Comparison of ENCODE assay signal across 12 mouse cellular contexts in the genomic region with DNA sequence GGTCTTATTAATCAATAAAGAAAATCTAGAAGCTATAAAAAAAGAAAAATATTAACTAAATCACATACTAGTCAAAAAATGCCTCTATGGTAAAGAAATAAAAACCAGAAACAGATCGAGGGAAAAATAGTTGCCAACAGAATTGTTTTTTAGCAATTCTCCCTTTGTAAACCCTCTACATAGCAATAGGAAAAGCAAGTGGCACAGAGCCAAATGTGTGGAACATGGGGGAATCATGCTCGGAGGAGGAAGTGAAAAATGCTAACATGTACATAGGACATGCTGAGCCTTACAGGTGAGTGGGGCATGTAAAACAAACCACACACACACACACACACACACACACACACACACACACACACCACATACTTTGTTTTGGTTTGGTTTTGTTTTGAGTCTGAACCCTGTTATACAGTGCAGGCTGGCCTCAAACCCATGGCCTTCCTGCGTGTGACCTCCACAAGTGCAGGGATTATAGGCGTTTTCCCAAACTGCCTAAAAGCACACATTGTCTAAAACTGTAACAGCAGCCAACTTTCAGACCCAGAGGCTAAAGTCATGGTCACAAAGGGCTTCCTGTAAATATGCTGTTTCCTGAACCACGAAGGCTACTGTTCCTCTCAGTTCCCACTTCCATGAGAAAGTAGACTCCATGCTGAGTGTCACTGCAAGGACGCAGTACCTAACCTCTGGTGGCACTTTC. TPM values are rescaled to one million over a fixed set of nuclear protein-coding genes. Genes with fewer than 3 reads are reported as not detected.
DNase-seq lines count a peak whose midpoint lies in the region; ATAC-seq and TF ChIP-seq lines count a peak whose summit lies in the region.
"Had no signal": no experiment of that assay in that cellular context is flagged by ENCODE, and none has a peak within 500 bp of the region (broad histone marks: within the 10 kb centered on the region; RNA-seq: fewer than 3 reads in every experiment).

No protein-coding gene starts in this region.

- no peak overlapping the region for H3K4me2 ChIP-seq in heart, embryonic 14.5 days (ENCODE audit: low read length)
- no peak overlapping the region for H3K4me2 ChIP-seq in liver, embryonic 11.5 days
- no peak overlapping the region for H3K4me2 ChIP-seq in stomach, embryonic 16.5 days (ENCODE audit: low read depth, low read length)
- no peak overlapping the region for H3K4me2 ChIP-seq in stomach, postnatal 0 days (replicated peaks; ENCODE audit: low read depth)
- H3K4me2 ChIP-seq: hindbrain, embryonic 12.5 days had no signal

- H3K27ac ChIP-seq in heart, embryonic 14.5 days (replicated peaks in 1 of 2; ENCODE audit: control insufficient read depth in 1 of 2, insufficient read depth in 1 of 2, low read depth in 2 of 2, low read length in 2 of 2): 0 out of 4 replicates have a peak overlapping the region, but pooled peaks of 1 of the 2 experiments have one; percentile 27
- peak overlapping the region; percentile 69 for H3K27ac ChIP-seq in liver, adult 2 months (replicated peaks; ENCODE audit: insufficient read depth, low read depth, low read length)
- H3K27ac ChIP-seq in liver, embryonic 11.5 days (ENCODE audit: low read depth, low read length): no peak overlapping the region
- H3K27ac ChIP-seq in stomach, embryonic 16.5 days (ENCODE audit: low read length): no peak overlapping the region
- H3K27ac ChIP-seq in stomach, postnatal 0 days (replicated peaks): no peak overlapping the region
- H3K27ac ChIP-seq: hindbrain, embryonic 12.5 days had no signal

- TF ChIP-seq CTCF in liver, adult 2 months (IDR thresholded peaks at IDR 0.05; ENCODE audit: low read depth, low read length): no peak
- TF ChIP-seq CTCF in stomach, postnatal 0 days (IDR thresholded peaks at IDR 0.05; ENCODE audit: low read depth): no peak

- no peak overlapping the region for H3K4me3 ChIP-seq in heart, embryonic 14.5 days (ENCODE audit: control insufficient read depth in 1 of 2, insufficient read depth in 1 of 2, low read depth in 1 of 2, low read length in 2 of 2)
- H3K4me3 ChIP-seq in liver, adult 2 months (ENCODE audit: insufficient read depth, low read depth, low read length): no peak overlapping the region
- H3K4me3 ChIP-seq in liver, embryonic 11.5 days (ENCODE audit: low read depth, low read length): no peak overlapping the region
- no peak overlapping the region for H3K4me3 ChIP-seq in stomach, embryonic 16.5 days (replicated peaks; ENCODE audit: low read length)
- no peak overlapping the region for H3K4me3 ChIP-seq in stomach, postnatal 0 days (ENCODE audit: low read depth, low read length)
- H3K4me3 ChIP-seq: hindbrain, embryonic 12.5 days had no signal

- 60% methylated on average over 6 of the region's 6 CpGs for WGBS in heart, embryonic 14.5 days
- WGBS in liver, adult 2 months: 60% methylated on average over 6 of the region's 6 CpGs
- 66% methylated on average over 6 of the region's 6 CpGs for WGBS in liver, embryonic 11.5 days
- 47% methylated on average over 6 of the region's 6 CpGs for WGBS in stomach, embryonic 16.5 days
- 44% methylated on average over 6 of the region's 6 CpGs for WGBS in stomach, postnatal 0 days

- H3K36me3 ChIP-seq in heart, embryonic 14.5 days (ENCODE audit: control insufficient read depth, insufficient read depth, low read length): no peaks in the 10 kb centered on the region
- no peaks in the 10 kb centered on the region for H3K36me3 ChIP-seq in liver, adult 2 months (ENCODE audit: control insufficient read depth, insufficient read depth, low read length)
- H3K36me3 ChIP-seq in liver, embryonic 11.5 days (ENCODE audit: control insufficient read depth, insufficient read depth, low read length): no peaks in the 10 kb centered on the region
- no peaks in the 10 kb centered on the region for H3K36me3 ChIP-seq in stomach, embryonic 16.5 days (ENCODE audit: control insufficient read depth, insufficient read depth, low read length)
- no peaks in the 10 kb centered on the region for H3K36me3 ChIP-seq in stomach, postnatal 0 days (ENCODE audit: control insufficient read depth, insufficient read depth, low read length)
- H3K36me3 ChIP-seq: hindbrain, embryonic 12.5 days had no signal

- intact Hi-C loops in heart, postnatal 36 days (cut with DNase I): no loop called here

- H3K9me3 ChIP-seq in heart, embryonic 14.5 days (ENCODE audit: control insufficient read depth, low read length): no peaks in the 10 kb centered on the region
- no peaks in the 10 kb centered on the region for H3K9me3 ChIP-seq in liver, embryonic 11.5 days (ENCODE audit: control insufficient read depth, low read length)
- no peaks in the 10 kb centered on the region for H3K9me3 ChIP-seq in stomach, embryonic 16.5 days (replicated peaks; ENCODE audit: control insufficient read depth, low read length)
- H3K9me3 ChIP-seq in stomach, postnatal 0 days (ENCODE audit: control insufficient read depth, low read length): no peaks in the 10 kb centered on the region
- H3K9me3 ChIP-seq: hindbrain, embryonic 12.5 days had no signal

- TF ChIP-seq POLR2A in liver, adult 2 months (IDR thresholded peaks at IDR 0.05; ENCODE audit: extremely low read depth, insufficient read depth, low read length): no peak

- TF ChIP-seq EP300 in stomach, postnatal 0 days (optimal IDR thresholded peaks at IDR 0.05): no peak

- DNase-seq in heart, postnatal 36 days: no peak
- peak; percentile 13 for DNase-seq in liver, adult 2 months (ENCODE audit: extremely low read depth, low read depth, low spot score)
- no peak for DNase-seq in liver, embryonic 11.5 days (ENCODE audit: low spot score)
- no peak for DNase-seq in stomach, postnatal 0 days (ENCODE audit: low spot score)
- DNase-seq in yolk sac, embryonic 10.5 days (ENCODE audit: low spot score): no peak
- DNase-seq: cerebellum, adult 18-20 months; spleen, adult 18-20 months had no signal

- H3K79me2 ChIP-seq in liver, adult 2 months (ENCODE audit: control insufficient read depth, insufficient read depth, low read length): no peaks in the 10 kb centered on the region

- H3K4me1 ChIP-seq in heart, embryonic 14.5 days (ENCODE audit: control insufficient read depth in 2 of 2, insufficient read depth in 2 of 2, low read length in 2 of 2): no peaks in the 10 kb centered on the region
- H3K4me1 ChIP-seq in liver, adult 2 months (ENCODE audit: control insufficient read depth, insufficient read depth, low read length): no peaks in the 10 kb centered on the region; the same call in 1 of the 2 replicates
- H3K4me1 ChIP-seq in liver, embryonic 11.5 days (replicated peaks; ENCODE audit: control insufficient read depth, insufficient read depth, low read length): no peaks in the 10 kb centered on the region
- H3K4me1 ChIP-seq in stomach, embryonic 16.5 days (ENCODE audit: control insufficient read depth, insufficient read depth, low read length): no peaks in the 10 kb centered on the region
- H3K4me1 ChIP-seq in stomach, postnatal 0 days (replicated peaks; ENCODE audit: control insufficient read depth, insufficient read depth): no peaks in the 10 kb centered on the region
- H3K4me1 ChIP-seq: hindbrain, embryonic 12.5 days had no signal

- H3K27me3 ChIP-seq in heart, embryonic 14.5 days (ENCODE audit: control insufficient read depth, insufficient read depth, low read length): no peaks in the 10 kb centered on the region
- no peaks in the 10 kb centered on the region for H3K27me3 ChIP-seq in liver, adult 2 months (ENCODE audit: control insufficient read depth, insufficient read depth, low read length)
- no peaks in the 10 kb centered on the region for H3K27me3 ChIP-seq in liver, embryonic 11.5 days (replicated peaks; ENCODE audit: control insufficient read depth, insufficient read depth, low read length)
- H3K27me3 ChIP-seq in stomach, embryonic 16.5 days (ENCODE audit: control insufficient read depth, insufficient read depth, low read length): no peaks in the 10 kb centered on the region
- H3K27me3 ChIP-seq in stomach, postnatal 0 days (ENCODE audit: control insufficient read depth, insufficient read depth, low read length): no peaks in the 10 kb centered on the region
- H3K27me3 ChIP-seq: CH12.LX; hindbrain, embryonic 12.5 days had no signal

- peak; percentile 35; the same call in 1 of the 2 replicates for ATAC-seq in heart, embryonic 14.5 days (ENCODE audit: insufficient number of reproducible peaks, insufficient read depth, low FRiP score, low read depth)
- no peak for ATAC-seq in liver, embryonic 11.5 days (replicated peaks; ENCODE audit: low FRiP score)
- ATAC-seq in stomach, embryonic 16.5 days (ENCODE audit: insufficient read depth, low FRiP score): peak; percentile 42; the same call in 1 of the 2 replicates
- ATAC-seq in stomach, postnatal 0 days (ENCODE audit: low FRiP score, low TSS enrichment): no peak

- H3K9ac ChIP-seq in heart, embryonic 14.5 days (ENCODE audit: low read length): no peak overlapping the region
- no peak overlapping the region for H3K9ac ChIP-seq in liver, adult 2 months (ENCODE audit: low read depth, low read length)
- no peak overlapping the region for H3K9ac ChIP-seq in liver, embryonic 11.5 days (ENCODE audit: low read depth, low read length)
- no peak overlapping the region for H3K9ac ChIP-seq in stomach, embryonic 16.5 days (ENCODE audit: low read length)
- no peak overlapping the region for H3K9ac ChIP-seq in stomach, postnatal 0 days (ENCODE audit: low read length)
- H3K9ac ChIP-seq: hindbrain, embryonic 12.5 days had no signal

RNA-seq across cellular contexts. Expression of gene Deup1, which starts 27.4 kb away (rescaled TPM):
- polyA plus RNA-seq in heart, embryonic 14.5 days (2014; fragmentation: Nextera tagmentation; extraction: Ambion mirVana): 0.15 and 0.20 TPM in 2 replicates
- total RNA-seq in heart, postnatal 36 days (2021): under 1 TPM in 1 of 2 experiments, not detected in 1; 0.08 TPM
- total RNA-seq in liver, adult 2 months (2014; rRNA removed): 0.09 and 0.20 TPM in 2 replicates
- polyA plus RNA-seq in liver, adult 2 months (2012; rRNA removed): 0.02 TPM in 1 of 2 replicates, not detected in the other
- polyA plus RNA-seq in liver, embryonic 11.5 days (2014; fragmentation: Nextera tagmentation; extraction: Ambion mirVana): 0.14 and 0.19 TPM in 2 replicates
- 0.31 and 0.79 TPM in 2 replicates for polyA plus RNA-seq in stomach, embryonic 16.5 days (2015; fragmentation: Nextera tagmentation; extraction: Ambion mirVana)
- 0.05 and 0.11 TPM in 2 replicates for polyA plus RNA-seq in stomach, postnatal 0 days (2015; fragmentation: Nextera tagmentation; extraction: Ambion mirVana)
- total RNA-seq: megakaryocyte progenitor cell, adult 5-6 weeks had no signal

Comparison
In these comparisons a context has a peak if more than half of its experiments do, and no peak if none do; other contexts are left out.
1. ATAC-seq: peak in heart, embryonic 14.5 days (single experiment) and stomach, embryonic 16.5 days (single experiment); none in liver, embryonic 11.5 days (single experiment) and stomach, postnatal 0 days (single experiment).